Mouse (Mus musculus) limb, embryonic 13.5 days (tissue): ENCODE data around the gene Rasgef1b. TPM values are rescaled to one million over a fixed set of nuclear protein-coding genes. Genes with fewer than 3 reads are reported as not detected.

Experiments
- ATAC-seq: fragments of 200-750 bp; cut with Nextera tagmentation; 2 replicates; pipeline ENCODE4 v1.8.0; 2017; ENCODE audit warnings: low read depth, moderate number of reproducible peaks, moderate TSS enrichment; ENCODE audit not compliant: low FRiP score
- H3K27ac ChIP-seq: fragments of 300-500 bp; sonication (generic); 2 replicates; pipeline ENCODE4 v1.5.1; 2015; ENCODE audit warnings: inconsistent platforms, mild to moderate bottlenecking, moderate library complexity
- H3K27me3 ChIP-seq: fragments of 300-500 bp; sonication (generic); 2 replicates; pipeline ENCODE4 v1.6.1; 2015; ENCODE audit warnings: mild to moderate bottlenecking, inconsistent platforms
- H3K36me3 ChIP-seq: fragments of 300-500 bp; sonication (generic); 2 replicates; pipeline ENCODE4 v1.6.1; 2015; ENCODE audit warnings: inconsistent platforms, mild to moderate bottlenecking, moderate library complexity
- H3K4me1 ChIP-seq: fragments of 300-500 bp; sonication (generic); 2 replicates; pipeline ENCODE4 v1.6.1; 2015; ENCODE audit warnings: inconsistent platforms
- H3K4me2 ChIP-seq: fragments of 300-500 bp; sonication (generic); replicated peaks from 2 replicates; pipeline ENCODE4 v1.6.1; 2015; ENCODE audit warnings: inconsistent platforms, mild to moderate bottlenecking, moderate library complexity
- H3K4me3 ChIP-seq: fragments of 300-500 bp; sonication (generic); 2 replicates; pipeline ENCODE4 v1.5.1; 2015; ENCODE audit warnings: moderate library complexity, mild to moderate bottlenecking, inconsistent platforms
- H3K9ac ChIP-seq: fragments of 300-500 bp; sonication (generic); 2 replicates; pipeline ENCODE4 v1.6.1; 2015; ENCODE audit warnings: mild to moderate bottlenecking, inconsistent platforms
- H3K9me3 ChIP-seq: fragments of 300-500 bp; sonication (generic); 2 replicates; pipeline ENCODE4 v1.6.1; 2016; ENCODE audit warnings: inconsistent platforms
- WGBS: fragments of 180-500 bp; shearing (Covaris S2); methylation state at CpG from one replicate; pipeline ENCODE4 v1.1.7; 2015; 5-methylcytosine and 5-hydroxymethylcytosine counted together
- polyA plus RNA-seq: library from polyadenylated mRNA; unstranded; fragments of >200 nt; fragmentation: Nextera tagmentation; extraction: Ambion mirVana; gene quantifications from 2 replicates; pipeline ENCODE4 v1.2.1, GENCODE M21; 2015

Gene Rasgef1b
- polyA plus RNA-seq, 1 experiment from 2014 or later: 16.0 TPM

GRCm38 (mm10) chr5:99241988-99242740 is 486.7 kb downstream of the Rasgef1b start:
- WGBS: 54% methylated on average over 11 of the region's 11 CpGs
- H3K4me1 ChIP-seq: peaks cover 37% of the 10 kb centered on the region
- ATAC-seq: no peak
- H3K27me3 ChIP-seq: no peaks in the 10 kb centered on the region
- H3K9ac ChIP-seq: no peak overlapping the region
- H3K4me3 ChIP-seq: no peak overlapping the region
- peaks cover 30% of the 10 kb centered on the region for H3K36me3 ChIP-seq
- H3K27ac ChIP-seq: no peak overlapping the region
- H3K9me3 ChIP-seq: no peaks in the 10 kb centered on the region
- no peak overlapping the region for H3K4me2 ChIP-seq

GRCm38 (mm10) chr5:99240501-99240900 is 488.4 kb downstream of the Rasgef1b start:
- Histone ChIP-seq H3K4me2 (no peak overlapping the region), H3K27me3 (no peaks in the 10 kb centered on the region), H3K4me3 (no peak overlapping the region), H3K9me3 (no peaks in the 10 kb centered on the region), H3K4me1 (peaks cover 33% of the 10 kb centered on the region), H3K27ac (no peak overlapping the region), H3K36me3 (peaks cover 30% of the 10 kb centered on the region), H3K9ac (no peak overlapping the region)
- no peak for ATAC-seq
- 90% methylated on average over 6 of the region's 6 CpGs for WGBS

- H3K36me3 ChIP-seq: peaks cover 30% of the 10 kb centered on the region
- H3K4me1 ChIP-seq: peaks cover 33% of the 10 kb centered on the region
- 73% methylated on average over 9 of the region's 9 CpGs for WGBS
Observed at GRCm38 (mm10) chr5:99239677-99240076, 489.2 kb downstream of the Rasgef1b start.

GRCm38 (mm10) chr5:99238150-99238549 is 490.7 kb downstream of the Rasgef1b start:
- Histone ChIP-seq H3K4me2 (no peak overlapping the region), H3K9me3 (no peaks in the 10 kb centered on the region), H3K36me3 (peaks cover 45% of the 10 kb centered on the region), H3K27ac (no peak overlapping the region), H3K4me1 (peaks cover 25% of the 10 kb centered on the region), H3K4me3 (no peak overlapping the region), H3K9ac (no peak overlapping the region), H3K27me3 (no peaks in the 10 kb centered on the region)
- 49% methylated on average over 4 of the region's 4 CpGs for WGBS
- no peak for ATAC-seq

More at GRCm38 (mm10) chr5:99239677-99240076, 489.2 kb downstream of the Rasgef1b start:
- Histone ChIP-seq H3K9ac (no peak overlapping the region), H3K4me2 (no peak overlapping the region), H3K4me3 (no peak overlapping the region), H3K27ac (no peak overlapping the region), H3K9me3 (no peaks in the 10 kb centered on the region), H3K27me3 (no peaks in the 10 kb centered on the region)
- no peak for ATAC-seq

GRCm38 (mm10) chr5:99236888-99237752 is 491.7 kb downstream of the Rasgef1b start:
- Histone ChIP-seq H3K27ac (no peak overlapping the region), H3K4me3 (no peak overlapping the region), H3K4me1 (peaks cover 15% of the 10 kb centered on the region), H3K9me3 (no peaks in the 10 kb centered on the region), H3K4me2 (no peak overlapping the region), H3K36me3 (peaks cover 50% of the 10 kb centered on the region), H3K27me3 (no peaks in the 10 kb centered on the region), H3K9ac (no peak overlapping the region)
- no peak for ATAC-seq
- 31% methylated on average over 11 of the region's 11 CpGs for WGBS

- WGBS: 84% methylated on average over 4 of the region's 4 CpGs
- no peak overlapping the region for H3K4me2 ChIP-seq
- H3K4me3 ChIP-seq: no peak overlapping the region
- H3K27ac ChIP-seq: no peak overlapping the region
- ATAC-seq: no peak
- peaks cover 12% of the 10 kb centered on the region; the same call in 1 of the 2 replicates for H3K4me1 ChIP-seq
- no peaks in the 10 kb centered on the region for H3K27me3 ChIP-seq
- peaks cover 56% of the 10 kb centered on the region for H3K36me3 ChIP-seq
- no peak overlapping the region for H3K9ac ChIP-seq
- H3K9me3 ChIP-seq: no peaks in the 10 kb centered on the region
Observed at GRCm38 (mm10) chr5:99236431-99236830, 492.4 kb downstream of the Rasgef1b start.

- H3K27me3 ChIP-seq: no peaks in the 10 kb centered on the region
- 91% methylated on average over 17 of the region's 17 CpGs for WGBS
Observed at GRCm38 (mm10) chr5:99234275-99234674, 494.6 kb downstream of the Rasgef1b start.

GRCm38 (mm10) chr5:99233176-99233575 is 495.7 kb downstream of the Rasgef1b start:
- 78% methylated on average over 3 of the region's 3 CpGs for WGBS
- peaks cover 53% of the 10 kb centered on the region for H3K36me3 ChIP-seq

More at GRCm38 (mm10) chr5:99234275-99234674, 494.6 kb downstream of the Rasgef1b start:
- Histone ChIP-seq H3K4me2 (no peak overlapping the region), H3K36me3 (peaks cover 49% of the 10 kb centered on the region), H3K27ac (no peak overlapping the region), H3K9me3 (no peaks in the 10 kb centered on the region), H3K4me1 (peaks cover 12% of the 10 kb centered on the region; the same call in 1 of the 2 replicates), H3K9ac (no peak overlapping the region), H3K4me3 (no peak overlapping the region)
- no peak for ATAC-seq

GRCm38 (mm10) chr5:99232410-99232809 is 496.5 kb downstream of the Rasgef1b start:
- H3K27ac ChIP-seq: no peak overlapping the region
- H3K4me3 ChIP-seq: no peak overlapping the region
- no peak overlapping the region for H3K9ac ChIP-seq
- no peaks in the 10 kb centered on the region for H3K9me3 ChIP-seq
- no peaks in the 10 kb centered on the region for H3K27me3 ChIP-seq
- peaks cover 58% of the 10 kb centered on the region for H3K36me3 ChIP-seq
- peaks cover 7% of the 10 kb centered on the region; the same call in 1 of the 2 replicates for H3K4me1 ChIP-seq
- WGBS: 88% methylated on average over 8 of the region's 8 CpGs
- H3K4me2 ChIP-seq: no peak overlapping the region
- no peak for ATAC-seq

More at GRCm38 (mm10) chr5:99233176-99233575, 495.7 kb downstream of the Rasgef1b start:
- no peak overlapping the region for H3K4me3 ChIP-seq
- H3K9ac ChIP-seq: no peak overlapping the region
- H3K4me1 ChIP-seq: peaks cover 9% of the 10 kb centered on the region; the same call in 1 of the 2 replicates
- no peaks in the 10 kb centered on the region for H3K27me3 ChIP-seq
- no peak overlapping the region for H3K27ac ChIP-seq
- no peak for ATAC-seq
- no peaks in the 10 kb centered on the region for H3K9me3 ChIP-seq
- H3K4me2 ChIP-seq: no peak overlapping the region

- Histone ChIP-seq H3K9me3 (no peaks in the 10 kb centered on the region), H3K27me3 (no peaks in the 10 kb centered on the region), H3K9ac (no peak overlapping the region), H3K4me2 (no peak overlapping the region), H3K4me1 (peaks cover 9% of the 10 kb centered on the region), H3K27ac (no peak overlapping the region), H3K36me3 (peaks cover 67% of the 10 kb centered on the region), H3K4me3 (no peak overlapping the region)
- no peak for ATAC-seq
- 87% methylated on average over 7 of the region's 7 CpGs for WGBS
Observed at GRCm38 (mm10) chr5:99230476-99230875, 498.4 kb downstream of the Rasgef1b start.

GRCm38 (mm10) chr5:99227361-99227760 is 501.5 kb downstream of the Rasgef1b start:
- H3K4me1 ChIP-seq: peaks cover 18% of the 10 kb centered on the region
- no peak overlapping the region for H3K4me3 ChIP-seq
- peaks cover 67% of the 10 kb centered on the region for H3K36me3 ChIP-seq
- no peaks in the 10 kb centered on the region for H3K9me3 ChIP-seq
- no peak for ATAC-seq
- H3K27me3 ChIP-seq: no peaks in the 10 kb centered on the region
- H3K4me2 ChIP-seq: no peak overlapping the region
- no peak overlapping the region for H3K27ac ChIP-seq
- 61% methylated on average over 4 of the region's 4 CpGs for WGBS
- H3K9ac ChIP-seq: no peak overlapping the region

- Histone ChIP-seq H3K9ac (no peak overlapping the region), H3K36me3 (peaks cover 69% of the 10 kb centered on the region), H3K9me3 (0 out of 2 replicates have a peak, but pooled peaks cover 7% of the 10 kb centered on the region), H3K27ac (no peak overlapping the region), H3K4me1 (peaks cover 18% of the 10 kb centered on the region), H3K4me3 (no peak overlapping the region), H3K27me3 (no peaks in the 10 kb centered on the region), H3K4me2 (no peak overlapping the region)
- ATAC-seq: no peak
- WGBS: 41% methylated on average over 5 of the region's 5 CpGs
Observed at GRCm38 (mm10) chr5:99224571-99225011, 504.3 kb downstream of the Rasgef1b start.
